Mouse (Mus musculus): Measurements from ENCODE around the gene Slc24a2. TPM values are rescaled to one million over a fixed set of nuclear protein-coding genes. Genes with fewer than 3 reads are reported as not detected.

Gene Slc24a2
- total RNA-seq, 2 experiments from 2014 or later, result not detected

- ATAC-seq (replicated peaks; ENCODE audit: low FRiP score, poor library complexity, severe bottlenecking), result no peak
Measured at GRCm38 (mm10) chr4:87126756-87127155, 103.5 kb downstream of the Slc24a2 start.

- no peak for ATAC-seq (replicated peaks; ENCODE audit: low FRiP score, poor library complexity, severe bottlenecking)
Measured at GRCm38 (mm10) chr4:87119758-87120157, 110.5 kb downstream of the Slc24a2 start.

GRCm38 (mm10) chr4:87115726-87116125 is 114.6 kb downstream of the Slc24a2 start:
- no peak for ATAC-seq (replicated peaks; ENCODE audit: low FRiP score, poor library complexity, severe bottlenecking)

- no peak for ATAC-seq (replicated peaks; ENCODE audit: low FRiP score, poor library complexity, severe bottlenecking)
Measured at GRCm38 (mm10) chr4:87109331-87110059, 120.8 kb downstream of the Slc24a2 start.

- no peak for ATAC-seq (replicated peaks; ENCODE audit: low FRiP score, poor library complexity, severe bottlenecking)
Measured at GRCm38 (mm10) chr4:87100936-87101335, 129.3 kb downstream of the Slc24a2 start.

- no peak for ATAC-seq (replicated peaks; ENCODE audit: low FRiP score, poor library complexity, severe bottlenecking)
Measured at GRCm38 (mm10) chr4:87096186-87096585, 134.1 kb downstream of the Slc24a2 start.

GRCm38 (mm10) chr4:87093612-87094011 is 136.7 kb downstream of the Slc24a2 start:
- ATAC-seq (replicated peaks; ENCODE audit: low FRiP score, poor library complexity, severe bottlenecking), result no peak

- ATAC-seq (replicated peaks; ENCODE audit: low FRiP score, poor library complexity, severe bottlenecking), result no peak
Measured at GRCm38 (mm10) chr4:87090841-87091240, 139.4 kb downstream of the Slc24a2 start.

GRCm38 (mm10) chr4:87088713-87089112 is 141.6 kb downstream of the Slc24a2 start:
- ATAC-seq (replicated peaks; ENCODE audit: low FRiP score, poor library complexity, severe bottlenecking), result no peak

GRCm38 (mm10) chr4:87087597-87087996 is 142.7 kb downstream of the Slc24a2 start:
- no peak for ATAC-seq (replicated peaks; ENCODE audit: low FRiP score, poor library complexity, severe bottlenecking)

- ATAC-seq (replicated peaks; ENCODE audit: low FRiP score, poor library complexity, severe bottlenecking), result no peak
Measured at GRCm38 (mm10) chr4:87086933-87087577, 143.2 kb downstream of the Slc24a2 start.

- ATAC-seq (replicated peaks; ENCODE audit: low FRiP score, poor library complexity, severe bottlenecking), result no peak
Measured at GRCm38 (mm10) chr4:87081321-87081720, 149.0 kb downstream of the Slc24a2 start.

GRCm38 (mm10) chr4:87079305-87079704 is 151.0 kb downstream of the Slc24a2 start:
- ATAC-seq (replicated peaks; ENCODE audit: low FRiP score, poor library complexity, severe bottlenecking), result no peak

- no peak for ATAC-seq (replicated peaks; ENCODE audit: low FRiP score, poor library complexity, severe bottlenecking)
Measured at GRCm38 (mm10) chr4:87078726-87079125, 151.6 kb downstream of the Slc24a2 start.

- no peak for ATAC-seq (replicated peaks; ENCODE audit: low FRiP score, poor library complexity, severe bottlenecking)
Measured at GRCm38 (mm10) chr4:87075761-87076160, 154.5 kb downstream of the Slc24a2 start.

- no peak for ATAC-seq (replicated peaks; ENCODE audit: low FRiP score, poor library complexity, severe bottlenecking)
Measured at GRCm38 (mm10) chr4:87068121-87068520, 162.2 kb downstream of the Slc24a2 start.

- ATAC-seq (replicated peaks; ENCODE audit: low FRiP score, poor library complexity, severe bottlenecking), result no peak
Measured at GRCm38 (mm10) chr4:87065227-87065626, 165.1 kb downstream of the Slc24a2 start.

- ATAC-seq (replicated peaks; ENCODE audit: low FRiP score, poor library complexity, severe bottlenecking), result no peak
Measured at GRCm38 (mm10) chr4:87064561-87064960, 165.7 kb downstream of the Slc24a2 start.

- no peak for ATAC-seq (replicated peaks; ENCODE audit: low FRiP score, poor library complexity, severe bottlenecking)
Measured at GRCm38 (mm10) chr4:87062771-87063253, 167.5 kb downstream of the Slc24a2 start.

- no peak for ATAC-seq (replicated peaks; ENCODE audit: low FRiP score, poor library complexity, severe bottlenecking)
Measured at GRCm38 (mm10) chr4:87061696-87062095, 168.6 kb downstream of the Slc24a2 start.

GRCm38 (mm10) chr4:87057572-87057971 is 172.7 kb downstream of the Slc24a2 start:
- ATAC-seq (replicated peaks; ENCODE audit: low FRiP score, poor library complexity, severe bottlenecking), result no peak
